Mouse (Mus musculus): ENCODE measurements around the gene Mapk10. TPM values are rescaled to one million over a fixed set of nuclear protein-coding genes. Genes with fewer than 3 reads are reported as not detected.
"Not testable (repeated sequence)": the region's sequence is repeated elsewhere in the genome, so short reads cannot be mapped to it uniquely, and the experiment has no call there.

Gene Mapk10
- total and polyA plus RNA-seq, 2 experiments from 2014 or later: 35.8 to 99.8 TPM

DNA sequence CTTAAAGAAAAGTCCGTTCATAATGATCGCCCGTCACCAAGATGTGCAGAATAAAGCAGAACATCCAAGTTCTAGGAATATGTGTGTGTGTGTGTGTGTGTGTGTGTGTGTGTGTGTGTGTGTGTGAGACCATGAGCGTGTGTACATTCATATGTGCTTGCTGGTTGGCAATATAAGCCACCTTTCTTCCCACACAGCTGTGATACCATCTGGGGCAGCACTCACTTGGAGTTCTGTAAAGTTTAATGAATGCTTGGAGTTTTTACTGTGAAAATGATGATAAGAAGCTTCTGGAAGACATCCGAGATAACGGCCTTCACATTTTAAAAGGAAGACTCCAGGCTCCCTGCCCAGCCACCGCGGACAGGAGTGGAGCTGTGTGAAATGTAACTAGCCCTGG lies 264.5 kb downstream of the Mapk10 start:
- TF ChIP-seq CTCF (IDR thresholded peaks at IDR 0.05): no peak
- no peak overlapping the region for H3K4me3 ChIP-seq (ENCODE audit: low read depth, low read length)
- H3K9ac ChIP-seq (replicated peaks; ENCODE audit: low read length, poor library complexity, severe bottlenecking): no peak overlapping the region
- no peak overlapping the region for H3K4me2 ChIP-seq (ENCODE audit: low read depth, low read length, poor library complexity, severe bottlenecking)
- no peak overlapping the region for H3K27ac ChIP-seq (ENCODE audit: low read depth, low read length)
- no peaks in the 10 kb centered on the region for H3K9me3 ChIP-seq (ENCODE audit: low read length)
- DNase-seq (ENCODE audit: low spot score) (no peak), ATAC-seq (ENCODE audit: low FRiP score) (no peak)
- WGBS: 89% methylated on average over 8 of the region's 8 CpGs
- no peaks in the 10 kb centered on the region for H3K27me3 ChIP-seq (ENCODE audit: insufficient read depth, low read length)
- no peaks in the 10 kb centered on the region for H3K4me1 ChIP-seq (ENCODE audit: insufficient read depth, low read length)
- H3K36me3 ChIP-seq (ENCODE audit: insufficient read depth, low read length): no peaks in the 10 kb centered on the region

DNA sequence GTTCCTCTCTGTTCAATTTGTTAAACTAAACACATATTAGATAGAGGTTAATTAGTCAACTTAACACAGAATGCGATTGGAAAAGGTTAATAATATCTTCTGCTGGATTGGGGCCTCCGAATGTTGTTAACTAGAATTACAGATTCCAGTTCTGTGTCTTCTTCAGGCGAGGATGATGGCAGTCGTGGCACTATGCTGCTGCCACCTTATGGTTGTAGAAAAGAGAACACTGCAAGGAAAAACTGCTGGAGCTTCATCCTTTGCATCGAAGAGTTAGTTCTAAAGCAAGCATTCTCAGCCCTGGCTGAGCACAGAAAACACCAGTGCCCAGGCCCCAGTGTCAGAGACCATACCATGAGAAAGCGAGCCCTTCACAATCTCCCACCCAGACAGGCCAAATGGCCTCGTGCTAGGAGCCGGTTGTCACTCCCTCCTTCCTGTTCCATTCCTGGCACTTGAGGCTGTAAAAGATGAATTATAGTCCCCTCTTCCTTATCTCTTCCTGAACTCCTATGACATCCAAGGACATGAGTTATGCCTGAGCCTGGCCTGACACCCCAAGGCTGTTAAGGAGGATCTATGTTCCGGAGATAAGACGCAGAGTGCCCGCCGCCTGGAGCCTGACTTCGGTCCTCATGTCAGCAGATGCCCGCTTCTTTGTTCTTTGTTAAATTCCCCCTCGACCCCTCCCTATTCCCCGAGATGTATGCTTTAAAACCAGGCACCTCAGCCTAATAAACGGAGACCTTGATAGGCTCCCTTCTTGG lies 267.1 kb downstream of the Mapk10 start:
- not testable (repeated sequence) for ATAC-seq (ENCODE audit: low FRiP score); H3K27me3 ChIP-seq (ENCODE audit: insufficient read depth, low read length); H3K4me3 ChIP-seq (ENCODE audit: low read depth, low read length); H3K9ac ChIP-seq (replicated peaks; ENCODE audit: low read length, poor library complexity, severe bottlenecking); H3K4me1 ChIP-seq (ENCODE audit: insufficient read depth, low read length); H3K9me3 ChIP-seq (ENCODE audit: low read length); H3K36me3 ChIP-seq (ENCODE audit: insufficient read depth, low read length); H3K27ac ChIP-seq (ENCODE audit: low read depth, low read length); H3K4me2 ChIP-seq (ENCODE audit: low read depth, low read length, poor library complexity, severe bottlenecking)
- DNase-seq (ENCODE audit: low spot score): peak; percentile 66
- 78% methylated on average over 17 of the region's 17 CpGs for WGBS
- TF ChIP-seq CTCF (IDR thresholded peaks at IDR 0.05): peak; percentile 80

DNA sequence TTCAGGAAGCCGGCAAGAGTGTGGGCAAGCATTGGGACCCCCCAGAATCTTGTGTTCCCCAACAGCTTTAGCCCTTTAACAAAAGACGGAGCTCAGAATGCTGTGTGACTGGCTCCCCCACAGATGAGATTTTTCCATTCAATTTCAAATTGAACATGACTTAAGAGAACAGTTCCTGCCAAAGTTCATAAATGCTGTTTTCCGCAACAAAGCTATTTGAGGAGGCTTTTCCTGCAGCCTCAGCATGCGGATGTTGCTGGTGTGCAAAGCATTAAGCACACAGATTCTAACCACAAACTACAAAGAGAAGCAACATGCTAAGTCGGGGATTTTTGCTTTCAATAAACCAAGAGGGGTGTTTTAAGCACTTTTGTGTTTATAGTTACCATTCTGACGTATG lies 281.0 kb downstream of the Mapk10 start:
- Histone ChIP-seq H3K4me3 (ENCODE audit: low read depth, low read length) (no peak overlapping the region), H3K9ac (replicated peaks; ENCODE audit: low read length, poor library complexity, severe bottlenecking) (no peak overlapping the region), H3K9me3 (ENCODE audit: low read length) (no peaks in the 10 kb centered on the region), H3K27me3 (ENCODE audit: insufficient read depth, low read length) (no peaks in the 10 kb centered on the region), H3K4me1 (ENCODE audit: insufficient read depth, low read length) (no peaks in the 10 kb centered on the region), H3K27ac (ENCODE audit: low read depth, low read length) (no peak overlapping the region), H3K4me2 (ENCODE audit: low read depth, low read length, poor library complexity, severe bottlenecking) (no peak overlapping the region), H3K36me3 (ENCODE audit: insufficient read depth, low read length) (no peaks in the 10 kb centered on the region; the same call in 1 of the 2 replicates)
- DNase-seq (ENCODE audit: low spot score): no peak
- TF ChIP-seq CTCF (IDR thresholded peaks at IDR 0.05): no peak
- no peak for ATAC-seq (ENCODE audit: low FRiP score)
- WGBS: 26% methylated on average over 6 of the region's 6 CpGs

DNA sequence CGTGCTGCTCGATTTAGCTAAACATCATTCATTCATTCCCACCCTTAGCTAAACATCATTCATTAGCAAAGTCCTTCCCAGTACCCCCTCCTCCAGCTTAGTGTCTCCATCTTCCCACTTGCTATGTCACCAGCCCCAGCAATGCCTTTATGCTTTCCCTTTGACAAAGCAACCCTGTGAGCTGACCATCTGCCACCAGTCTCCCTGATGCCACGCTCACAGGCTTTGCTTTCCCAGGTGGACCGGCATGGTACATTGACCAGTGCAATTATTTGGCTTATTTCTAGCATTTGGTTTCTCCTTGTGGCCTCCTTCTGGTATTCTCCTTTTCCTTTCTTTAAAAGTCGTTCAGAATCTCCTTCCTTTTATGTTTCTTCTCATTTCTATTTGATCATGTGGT lies 284.3 kb downstream of the Mapk10 start:
- no peak for DNase-seq (ENCODE audit: low spot score)
- H3K4me1 ChIP-seq (ENCODE audit: insufficient read depth, low read length): no peaks in the 10 kb centered on the region
- H3K27me3 ChIP-seq (ENCODE audit: insufficient read depth, low read length): no peaks in the 10 kb centered on the region
- no peak for TF ChIP-seq CTCF (IDR thresholded peaks at IDR 0.05)
- ATAC-seq (ENCODE audit: low FRiP score): no peak
- no peaks in the 10 kb centered on the region for H3K9me3 ChIP-seq (ENCODE audit: low read length)
- no peak overlapping the region for H3K4me3 ChIP-seq (ENCODE audit: low read depth, low read length)
- H3K27ac ChIP-seq (ENCODE audit: low read depth, low read length): no peak overlapping the region
- 70% methylated on average over 5 of the region's 5 CpGs for WGBS
- H3K4me2 ChIP-seq (ENCODE audit: low read depth, low read length, poor library complexity, severe bottlenecking): no peak overlapping the region
- H3K36me3 ChIP-seq (ENCODE audit: insufficient read depth, low read length): no peaks in the 10 kb centered on the region; the same call in 1 of the 2 replicates
- no peak overlapping the region for H3K9ac ChIP-seq (replicated peaks; ENCODE audit: low read length, poor library complexity, severe bottlenecking)

DNA sequence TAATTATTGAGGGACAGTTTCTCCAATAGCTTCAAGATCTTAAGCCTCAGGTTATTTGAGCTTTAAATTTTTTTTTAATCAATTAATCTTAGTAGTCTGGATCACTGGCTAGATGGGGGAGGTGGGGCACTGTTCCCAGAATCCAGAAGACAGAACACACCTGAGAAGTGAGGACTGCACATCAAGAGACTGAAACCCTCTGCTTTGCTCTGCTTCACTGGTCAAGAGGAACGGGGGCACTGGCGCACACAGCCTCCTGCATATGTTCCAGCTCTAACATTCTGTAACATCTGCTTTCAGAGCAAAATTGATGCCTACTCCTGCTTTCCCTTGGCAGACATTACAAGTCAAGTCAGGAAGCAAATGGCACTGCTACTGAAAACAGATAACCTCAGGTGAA lies 290.9 kb downstream of the Mapk10 start:
- no peaks in the 10 kb centered on the region for H3K27me3 ChIP-seq (ENCODE audit: insufficient read depth, low read length)
- ATAC-seq (ENCODE audit: low FRiP score) (no peak), DNase-seq (ENCODE audit: low spot score) (no peak)
- no peak overlapping the region for H3K4me2 ChIP-seq (ENCODE audit: low read depth, low read length, poor library complexity, severe bottlenecking)
- H3K9me3 ChIP-seq (ENCODE audit: low read length): no peaks in the 10 kb centered on the region
- H3K36me3 ChIP-seq (ENCODE audit: insufficient read depth, low read length): peaks cover 8% of the 10 kb centered on the region
- H3K9ac ChIP-seq (replicated peaks; ENCODE audit: low read length, poor library complexity, severe bottlenecking): no peak overlapping the region
- H3K4me1 ChIP-seq (ENCODE audit: insufficient read depth, low read length): no peaks in the 10 kb centered on the region
- WGBS: 78% methylated on average over 2 of the region's 2 CpGs
- no peak overlapping the region for H3K27ac ChIP-seq (ENCODE audit: low read depth, low read length)
- no peak for TF ChIP-seq CTCF (IDR thresholded peaks at IDR 0.05)
- no peak overlapping the region for H3K4me3 ChIP-seq (ENCODE audit: low read depth, low read length)

DNA sequence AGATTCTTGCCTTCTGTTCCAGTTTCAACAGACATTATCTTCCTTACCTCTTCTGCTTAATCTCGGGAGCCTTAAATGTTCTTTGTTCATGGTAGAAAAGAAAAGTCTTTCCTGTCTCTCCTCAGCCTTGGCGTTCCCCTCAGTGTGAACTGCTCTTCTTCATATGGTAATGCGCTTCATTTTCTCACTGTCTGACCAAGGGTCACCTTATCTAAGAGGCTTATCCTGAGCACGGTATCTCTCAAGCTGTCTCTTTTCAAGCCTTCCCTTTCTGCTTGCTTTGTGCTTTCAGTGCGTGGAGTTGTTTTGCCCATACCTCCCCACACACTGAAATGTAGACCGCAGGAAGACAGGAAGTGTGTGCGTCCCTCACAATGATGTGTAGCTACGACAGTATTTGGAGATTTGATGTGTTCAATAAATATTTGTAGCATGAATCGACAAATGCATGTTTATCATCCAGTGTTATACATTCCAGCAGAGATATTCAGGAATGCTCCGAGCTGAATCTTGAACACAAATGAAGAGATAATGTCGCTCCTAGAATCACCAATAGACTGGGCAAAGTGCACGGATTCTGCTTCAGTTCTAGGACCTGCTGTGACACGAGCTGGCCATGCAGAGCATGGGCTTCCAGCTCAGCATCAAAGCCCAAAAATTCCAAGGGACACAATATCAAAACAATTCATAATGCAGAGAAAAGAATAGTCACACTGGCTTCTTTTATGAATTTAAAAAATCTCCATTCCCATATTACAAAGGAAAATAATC lies 305.5 kb downstream of the Mapk10 start:
- H3K9ac ChIP-seq (replicated peaks; ENCODE audit: low read length, poor library complexity, severe bottlenecking): no peak overlapping the region
- H3K36me3 ChIP-seq (ENCODE audit: insufficient read depth, low read length): no peaks in the 10 kb centered on the region
- no peaks in the 10 kb centered on the region for H3K9me3 ChIP-seq (ENCODE audit: low read length)
- H3K4me1 ChIP-seq (ENCODE audit: insufficient read depth, low read length): no peaks in the 10 kb centered on the region
- H3K4me2 ChIP-seq (ENCODE audit: low read depth, low read length, poor library complexity, severe bottlenecking): no peak overlapping the region
- WGBS: 29% methylated on average over 13 of the region's 13 CpGs
- H3K27ac ChIP-seq (ENCODE audit: low read depth, low read length): no peak overlapping the region; the same call in 1 of the 2 replicates
- no peak for TF ChIP-seq CTCF (IDR thresholded peaks at IDR 0.05)
- no peak overlapping the region for H3K4me3 ChIP-seq (ENCODE audit: low read depth, low read length)
- H3K27me3 ChIP-seq (ENCODE audit: insufficient read depth, low read length): no peaks in the 10 kb centered on the region
- DNase-seq (ENCODE audit: low spot score): no peak
- ATAC-seq (ENCODE audit: low FRiP score): no peak

All from midbrain, postnatal 0 days (tissue).